Mouse (Mus musculus) layer of hippocampus, postnatal 10 days (tissue): Measurements from ENCODE around the gene Gm45808. TPM values are rescaled to one million over a fixed set of nuclear protein-coding genes. Genes with fewer than 3 reads are reported as not detected.

Experiments used
- microRNA-seq, 2 experiments: library from miRNA; unstranded; fragments of <30 nt; microRNA quantifications; one replicate each; pipeline ENCODE4 v1.2.0; 2021
- total RNA-seq, 2 experiments: library from RNA; stranded (reverse); gene quantifications; 2 replicates each; pipeline ENCODE4 v1.2.3; 2021

Gm45808 gene
- total RNA-seq, 2 experiments from 2014 or later: 1.2 to 1.4 TPM

Small RNA genes within 50 kb of the gene (microRNA-seq; reads per million reads assigned to microRNA genes)
- gene Gm22133: 0 reads per million in 2 experiments

Other genes starting within 250 kb of the Gm45808 start
- gene Cd37, start 247.7 kb downstream of the Gm45808 start, total RNA-seq: 1 to 10 TPM; 4.6 to 5.0 TPM
- 1 to 10 TPM; 1.0 to 1.2 TPM for gene Slc6a16, start 245.7 kb downstream of the Gm45808 start, total RNA-seq
- not detected for gene Slc6a21, start 209.3 kb downstream of the Gm45808 start, total RNA-seq
- gene Trpm4, start 153.0 kb downstream of the Gm45808 start, total RNA-seq: 10 to 100 TPM; 19.6 to 20.9 TPM
- gene Hrc, start 151.5 kb downstream of the Gm45808 start, total RNA-seq: under 1 TPM; 0.85 to 0.96 TPM
- gene Ppfia3, start 119.8 kb downstream of the Gm45808 start, total RNA-seq: 100 to 1,000 TPM; 124 to 128 TPM
- 100 to 1,000 TPM; 137 to 163 TPM for gene Lin7b, start 116.2 kb downstream of the Gm45808 start, total RNA-seq
- gene Snrnp70, start 91.1 kb downstream of the Gm45808 start, total RNA-seq: 100 to 1,000 TPM; 393 to 440 TPM
- not detected for gene Kcna7, start 81.2 kb downstream of the Gm45808 start, total RNA-seq
- under 1 TPM; 0.18 to 0.22 TPM for gene Ntf5, start 73.1 kb downstream of the Gm45808 start, total RNA-seq
- under 1 TPM in 1 of 2 experiments, not detected in 1; 0.75 TPM for gene Lhb, start 66.0 kb downstream of the Gm45808 start, total RNA-seq
- gene Gys1, start 52.0 kb downstream of the Gm45808 start, total RNA-seq: 10 to 100 TPM; 18.9 to 20.9 TPM
- 10 to 100 TPM; 44.5 to 44.9 TPM for gene Ruvbl2, start 48.7 kb downstream of the Gm45808 start, total RNA-seq
- gene Ftl1, start 26.9 kb downstream of the Gm45808 start, total RNA-seq: 100 to 1,000 TPM; 429 to 433 TPM
- gene Bax, start 19.9 kb downstream of the Gm45808 start, total RNA-seq: 100 to 1,000 TPM; 103 to 123 TPM
- gene Tulp2, start 4.9 kb downstream of the Gm45808 start, total RNA-seq: under 1 TPM in 1 of 2 experiments, not detected in 1; 0.23 TPM
- gene Dhdh, start 2.0 kb upstream of the Gm45808 start, total RNA-seq: 1 to 10 TPM; 2.0 to 2.6 TPM
- gene Nucb1, start 23.6 kb upstream of the Gm45808 start, total RNA-seq: 100 to 1,000 TPM; 107 to 117 TPM
- 10 to 100 TPM; 23.6 to 29.3 TPM for gene Ppp1r15a, start 39.5 kb upstream of the Gm45808 start, total RNA-seq
- under 1 TPM; 0.80 to 0.94 TPM for gene Plekha4, start 39.5 kb upstream of the Gm45808 start, total RNA-seq
- not detected for gene Hsd17b14, start 68.1 kb upstream of the Gm45808 start, total RNA-seq
- gene Bcat2, start 83.3 kb upstream of the Gm45808 start, total RNA-seq: 10 to 100 TPM; 20.8 to 22.9 TPM
- not detected for gene Fgf21, start 128.7 kb upstream of the Gm45808 start, total RNA-seq
- gene Fut1, start 130.5 kb upstream of the Gm45808 start, total RNA-seq: under 1 TPM; 0.20 to 0.71 TPM
- not detected for gene Izumo1, start 135.0 kb upstream of the Gm45808 start, total RNA-seq
- gene Rasip1, start 140.7 kb upstream of the Gm45808 start, total RNA-seq: 10 to 100 TPM; 13.9 to 14.5 TPM
- gene Mamstr, start 153.2 kb upstream of the Gm45808 start, total RNA-seq: 1 to 10 TPM; 1.7 TPM
- gene Fut2, start 179.6 kb upstream of the Gm45808 start, total RNA-seq: under 1 TPM in 1 of 2 experiments, not detected in 1; 0.22 TPM
- gene Ntn5, start 197.2 kb upstream of the Gm45808 start, total RNA-seq: 1 to 10 TPM in 1 of 2 experiments, under 1 TPM in 1; 0.75 to 1.0 TPM
- under 1 TPM; 0.14 to 0.18 TPM for gene Sec1, start 207.6 kb upstream of the Gm45808 start, total RNA-seq
- 100 to 1,000 TPM; 121 to 131 TPM for gene Car11, start 213.0 kb upstream of the Gm45808 start, total RNA-seq
- gene Dbp, start 218.3 kb upstream of the Gm45808 start, total RNA-seq: 10 to 100 TPM; 37.1 to 43.4 TPM
- 100 to 1,000 TPM; 497 to 584 TPM for gene Rpl18, start 228.6 kb upstream of the Gm45808 start, total RNA-seq
- gene Sphk2, start 231.2 kb upstream of the Gm45808 start, total RNA-seq: 10 to 100 TPM; 27.3 to 27.7 TPM
- under 1 TPM; 0.34 to 0.51 TPM for gene Fam83e, start 234.4 kb upstream of the Gm45808 start, total RNA-seq
- gene Spaca4, start 239.0 kb upstream of the Gm45808 start, total RNA-seq: not detected